Mouse (Mus musculus) ES-Bruce4 (cell line): Measurements from ENCODE around the gene Flvcr2.

ENCODE experiments used
- CTCF ChIP-seq: IDR thresholded peaks from one replicate; pipeline ENCODE4 v1.8.1; 2011; ENCODE audit warnings: low read depth, low read length
- POLR2A ChIP-seq: IDR thresholded peaks from one replicate; pipeline ENCODE4 v1.8.1; 2011; ENCODE audit warnings: low read length; ENCODE audit not compliant: insufficient read depth

- TF ChIP-seq CTCF (no peak), POLR2A (no peak)
Observed at GRCm38 (mm10) chr12:85792158-85792557, 45.8 kb downstream of the Flvcr2 start.
